Mouse (Mus musculus) lung, adult 18-20 months (tissue): ENCODE results near the gene Gm11639.
"Not testable (repeated sequence)": the region's sequence is repeated elsewhere in the genome, so short reads cannot be mapped to it uniquely, and the experiment has no call there.

Experiments used
- DNase-seq, 2 experiments: peaks; one replicate each; pipeline ENCODE4 v3.0.0; 2022; ENCODE audit warnings: mixed read lengths in 2 of 2

The Gm11639 gene

DNA sequence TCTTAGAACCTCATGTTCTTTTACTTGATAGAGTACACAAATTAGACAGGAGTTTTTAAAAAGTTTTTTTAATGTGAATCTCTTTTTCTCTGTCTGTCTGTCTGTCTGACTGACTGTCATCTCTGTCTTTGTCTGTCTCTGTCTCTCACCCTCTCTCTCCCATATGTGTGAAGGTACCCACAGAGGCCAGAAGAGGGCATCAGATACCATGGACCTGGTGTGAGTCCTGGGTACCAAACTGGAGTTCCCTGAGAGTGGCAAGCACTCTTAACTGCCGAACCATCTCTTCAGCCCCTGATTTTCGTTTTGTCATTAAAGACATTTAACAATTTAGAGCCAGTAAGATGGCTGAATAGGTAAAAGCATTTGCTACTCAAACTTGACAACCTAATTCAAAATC lies 21.6 kb downstream of the Gm11639 start:
- DNase-seq: no peak

DNA sequence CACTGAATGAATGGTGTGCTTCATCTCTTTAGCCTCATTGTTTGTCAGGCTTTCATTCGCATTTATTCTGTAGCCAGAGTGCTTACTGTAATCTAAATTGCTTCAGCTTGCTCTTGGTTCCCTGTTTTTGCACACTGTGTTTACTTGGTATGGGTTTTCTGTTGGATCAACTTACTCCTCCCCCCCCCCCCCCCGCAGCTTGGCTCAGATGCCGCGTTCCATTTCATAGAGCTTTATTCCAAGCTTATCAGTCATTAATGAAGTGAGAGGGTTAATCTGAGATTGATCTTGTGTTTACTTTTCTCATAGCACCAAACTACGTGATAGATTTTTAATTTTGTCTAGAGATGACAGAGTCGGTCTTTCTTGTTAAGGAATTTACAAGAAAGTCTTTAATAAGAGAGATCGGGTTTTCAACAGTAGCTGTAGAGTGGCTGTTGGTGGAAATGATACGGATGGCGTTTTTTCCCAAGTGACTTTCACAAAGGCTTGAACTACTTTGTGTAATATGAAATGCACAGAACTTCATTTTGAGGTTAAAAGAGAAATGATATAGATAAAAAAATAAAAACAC lies 59.6 kb downstream of the Gm11639 start:
- DNase-seq: no peak

DNA sequence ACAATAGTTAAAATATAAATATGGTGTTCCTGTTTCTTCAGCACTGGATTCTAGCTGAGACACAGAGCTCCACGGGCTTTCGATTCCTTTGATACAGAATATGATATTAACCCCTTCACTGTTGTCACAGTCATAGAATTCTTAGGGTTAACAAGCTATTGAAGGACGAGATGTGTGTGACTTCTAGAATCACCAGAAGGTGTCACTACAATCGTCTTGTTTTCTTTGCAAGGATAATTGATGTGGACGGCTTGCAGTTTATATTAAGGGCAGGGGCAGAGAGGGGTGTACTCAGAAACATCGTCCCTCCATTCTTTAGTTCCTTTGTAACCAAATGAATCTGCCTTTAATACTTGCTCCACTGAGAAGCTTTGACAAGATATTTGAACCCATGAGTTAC lies 80.3 kb downstream of the Gm11639 start:
- no peak for DNase-seq

DNA sequence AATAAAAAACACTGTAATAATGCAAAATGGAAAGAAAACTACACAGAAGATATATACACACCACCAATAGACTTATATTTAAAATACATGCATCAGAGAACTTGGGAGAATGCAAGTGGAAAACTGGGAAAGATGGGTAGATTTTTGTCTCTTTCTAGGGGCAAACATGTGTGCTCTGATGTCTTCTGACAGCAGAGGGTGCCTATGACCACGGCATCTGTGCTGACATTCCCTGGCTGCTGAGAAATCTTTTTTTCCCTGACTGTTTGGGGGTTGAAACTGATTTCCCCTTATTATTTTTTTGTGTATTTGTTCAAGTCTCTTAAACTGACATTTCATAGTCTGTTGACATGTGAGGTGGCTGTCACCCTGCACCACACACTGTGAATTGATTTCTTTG lies 81.6 kb downstream of the Gm11639 start:
- no peak for DNase-seq

DNA sequence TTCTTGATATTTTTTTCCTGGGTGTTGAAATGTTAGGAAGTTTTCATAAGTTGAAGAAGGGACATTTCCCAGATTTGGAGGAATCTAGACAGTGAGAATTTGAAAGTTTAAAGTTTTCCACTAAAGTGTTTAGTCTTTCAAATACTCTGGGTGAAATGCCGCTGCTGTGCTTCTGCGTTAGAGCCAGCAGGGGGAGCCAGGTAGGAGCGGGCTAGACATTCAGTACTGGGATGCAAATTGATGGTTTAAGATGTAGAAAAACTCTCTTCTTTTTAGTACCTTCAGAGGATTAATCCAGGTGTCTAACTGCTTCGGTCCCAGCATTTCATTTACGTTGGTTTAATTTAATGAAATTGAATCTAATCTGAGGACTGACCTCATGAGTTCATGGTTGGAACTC lies 82.6 kb downstream of the Gm11639 start:
- peak; percentile 17 to 18 for DNase-seq

DNA sequence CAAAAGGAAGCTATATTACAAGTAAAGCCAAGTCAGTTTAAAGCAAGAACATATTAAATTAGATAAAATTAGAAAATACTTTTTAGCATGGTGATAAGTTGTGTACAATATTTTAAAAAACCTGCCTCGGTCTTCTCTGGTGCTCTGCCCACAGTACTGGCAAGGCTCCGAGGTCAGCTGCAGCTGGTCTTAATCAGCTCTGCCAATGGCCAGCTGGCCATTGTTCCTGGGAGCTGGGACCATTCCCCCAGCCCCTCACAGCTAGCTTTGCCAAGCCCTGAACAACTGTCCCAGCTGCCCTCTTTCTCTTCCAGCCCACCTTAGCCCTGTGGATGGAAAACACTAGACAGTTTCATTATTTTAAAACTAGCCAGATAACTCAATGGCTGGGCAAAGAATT lies 93.3 kb downstream of the Gm11639 start:
- no peak for DNase-seq

DNA sequence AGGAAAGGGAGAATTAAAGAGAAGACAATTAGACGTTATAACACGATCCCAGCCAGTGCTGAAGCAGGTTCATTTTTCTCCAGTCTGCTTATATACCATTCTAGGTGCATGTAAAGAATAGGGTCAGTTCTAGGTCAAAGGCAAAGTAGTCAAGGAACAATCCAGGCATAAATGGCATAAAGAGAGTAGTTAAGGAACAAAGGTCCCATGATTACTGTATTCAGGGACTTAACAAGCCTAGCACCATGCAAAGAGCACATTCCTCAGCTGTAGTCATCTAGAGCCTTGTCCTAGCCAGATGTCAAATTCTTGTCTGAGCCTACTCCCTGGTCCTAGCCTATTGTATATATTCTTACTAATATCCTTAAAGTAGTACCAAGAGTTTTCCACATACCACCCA lies 259.2 kb downstream of the Gm11639 start:
- DNase-seq: no peak

DNA sequence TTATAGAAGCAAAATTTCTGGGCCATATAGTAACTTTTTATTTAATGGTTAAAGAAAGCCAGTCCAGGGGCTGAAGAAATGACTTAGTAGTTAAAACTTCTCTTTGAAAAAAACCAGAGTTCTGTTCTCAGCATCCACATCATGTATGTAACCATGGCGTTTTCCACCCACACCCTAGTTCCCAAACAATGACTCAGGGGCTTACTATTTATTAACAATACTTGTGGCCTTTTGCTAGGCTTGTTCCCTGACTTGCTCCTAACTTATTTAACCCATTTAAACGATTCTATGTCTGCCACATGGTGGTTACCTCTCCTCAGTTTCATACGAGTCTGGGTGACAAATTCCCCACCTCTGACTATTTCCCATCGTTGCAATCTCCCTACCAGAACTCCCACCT lies 266.8 kb downstream of the Gm11639 start:
- no peak for DNase-seq

DNA sequence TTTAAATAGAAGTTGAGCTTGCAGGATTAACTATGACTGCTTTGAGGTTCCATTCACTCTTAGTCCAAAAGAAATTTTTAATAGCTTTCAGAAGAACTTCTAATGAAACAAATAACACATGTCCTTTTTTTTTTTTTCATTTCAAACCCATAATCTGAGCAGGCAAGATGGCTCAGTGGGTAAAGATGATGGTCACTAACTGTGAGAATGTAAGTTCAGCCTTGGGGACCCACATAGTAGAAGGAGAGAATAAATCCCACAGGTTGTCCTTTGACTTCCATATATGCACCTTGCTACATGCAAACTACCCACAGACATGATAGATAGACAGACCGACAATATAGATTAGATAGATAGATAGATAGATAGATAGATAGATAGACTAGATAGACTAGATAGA lies 282.4 kb downstream of the Gm11639 start:
- DNase-seq: no peak

DNA sequence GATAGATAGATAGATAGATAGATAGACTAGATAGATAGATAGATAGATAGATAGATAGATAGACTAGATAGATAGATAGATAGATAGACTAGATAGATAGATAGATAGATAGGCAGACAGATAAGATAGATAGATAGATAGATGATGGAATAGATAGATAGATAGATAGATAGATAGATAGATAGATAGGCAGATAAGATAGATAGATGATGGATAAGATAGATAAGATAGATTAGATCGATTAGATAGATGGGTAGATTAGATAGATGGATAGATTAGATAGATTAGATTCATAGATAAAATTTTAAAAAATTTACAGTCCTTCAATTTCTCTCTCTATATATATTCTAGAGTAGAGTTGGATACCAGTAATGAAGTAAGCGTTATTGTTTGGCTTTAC lies 282.9 kb downstream of the Gm11639 start:
- no peak for DNase-seq

DNA sequence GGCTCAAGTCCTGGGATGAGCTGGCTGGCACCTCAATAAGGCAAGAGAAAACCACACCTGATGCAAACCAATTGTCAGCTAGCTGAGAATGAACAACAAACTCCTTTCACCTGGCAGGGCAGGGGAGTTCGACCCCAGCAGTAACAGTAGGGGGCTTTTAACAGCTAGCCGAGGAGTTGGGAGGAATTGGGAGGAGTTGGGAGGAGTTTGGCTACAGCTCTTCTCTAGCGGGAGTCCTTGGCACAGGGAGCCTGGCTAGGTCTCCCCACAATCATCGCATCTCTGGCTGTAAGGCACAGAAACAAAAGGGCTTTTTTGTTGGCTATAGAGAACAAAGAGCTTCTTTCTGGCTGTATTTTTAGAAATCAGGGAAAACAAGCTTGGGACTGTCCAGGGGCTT lies 285.8 kb downstream of the Gm11639 start:
- DNase-seq: no peak

DNA sequence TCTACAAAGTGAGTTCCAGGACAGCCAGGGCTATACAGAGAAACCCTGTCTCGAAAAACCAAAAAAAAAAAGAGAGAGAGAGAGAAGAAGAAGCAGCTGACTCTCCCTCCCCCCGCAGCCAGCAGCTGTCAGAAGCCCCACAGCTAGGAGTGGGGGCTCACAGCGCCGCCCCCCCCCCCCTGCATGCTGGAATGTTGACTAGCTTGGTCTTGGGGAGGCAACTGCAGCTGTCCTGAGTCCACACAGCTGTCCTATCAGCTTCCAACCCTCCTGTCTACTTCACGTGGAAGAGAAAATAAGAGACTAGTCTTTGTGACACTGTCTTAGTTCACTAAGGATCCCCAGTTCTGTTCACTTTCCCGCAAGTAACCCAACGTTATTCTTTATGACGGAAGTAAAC lies 287.0 kb downstream of the Gm11639 start:
- DNase-seq: no peak

DNA sequence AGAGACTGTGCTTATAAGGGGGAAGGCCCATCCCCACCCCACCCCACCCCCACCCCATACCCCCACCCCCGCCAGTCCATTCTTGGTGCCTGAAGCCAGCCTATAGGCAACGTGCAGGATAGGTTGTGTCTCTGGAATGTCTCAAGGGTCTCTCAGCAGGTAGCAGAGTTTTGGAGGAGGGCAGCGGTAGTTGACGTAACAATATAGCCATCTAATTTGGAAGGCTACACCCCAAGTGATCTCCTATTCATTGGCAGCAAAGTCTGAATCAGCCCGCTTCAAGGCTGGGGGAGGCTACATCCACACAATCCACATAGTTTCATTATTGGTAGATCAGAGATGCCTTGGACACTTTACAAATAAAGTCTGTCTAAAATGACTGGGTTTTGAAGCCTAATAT lies 292.5 kb downstream of the Gm11639 start:
- no peak for DNase-seq

DNA sequence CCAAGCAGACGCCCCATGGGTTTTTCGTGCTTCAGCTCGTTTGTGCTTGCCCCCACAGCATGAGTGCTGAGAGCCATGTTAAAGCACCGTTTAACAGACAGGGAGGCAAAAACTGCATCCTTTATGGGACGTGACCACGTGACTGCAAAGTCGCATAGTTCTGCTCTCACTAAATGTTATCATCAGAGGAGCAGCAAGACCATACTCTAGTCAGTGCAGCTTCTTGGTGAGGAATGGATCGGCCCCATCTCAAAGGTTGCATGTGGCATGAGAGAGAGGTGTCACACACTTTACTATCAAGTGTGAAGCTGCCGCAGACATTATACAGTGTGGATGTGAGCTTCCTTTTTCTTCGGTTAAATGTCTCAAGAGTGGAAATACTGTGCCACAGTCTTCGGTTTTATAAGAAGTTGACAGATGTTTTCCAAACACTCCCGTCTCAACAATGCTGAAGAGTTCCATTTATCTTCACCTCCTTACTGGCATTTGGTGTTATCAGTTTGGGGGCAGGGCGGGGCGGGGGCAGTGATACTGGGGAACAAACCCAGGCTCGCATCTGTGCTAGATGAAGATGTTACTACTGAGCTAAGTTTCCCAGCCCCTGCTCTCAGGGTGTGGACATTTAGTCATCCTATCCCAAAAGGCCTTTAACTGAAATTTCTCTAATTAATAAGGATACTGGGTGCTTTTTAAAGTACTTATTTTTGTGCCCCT lies 296.0 kb downstream of the Gm11639 start:
- no peak for DNase-seq

DNA sequence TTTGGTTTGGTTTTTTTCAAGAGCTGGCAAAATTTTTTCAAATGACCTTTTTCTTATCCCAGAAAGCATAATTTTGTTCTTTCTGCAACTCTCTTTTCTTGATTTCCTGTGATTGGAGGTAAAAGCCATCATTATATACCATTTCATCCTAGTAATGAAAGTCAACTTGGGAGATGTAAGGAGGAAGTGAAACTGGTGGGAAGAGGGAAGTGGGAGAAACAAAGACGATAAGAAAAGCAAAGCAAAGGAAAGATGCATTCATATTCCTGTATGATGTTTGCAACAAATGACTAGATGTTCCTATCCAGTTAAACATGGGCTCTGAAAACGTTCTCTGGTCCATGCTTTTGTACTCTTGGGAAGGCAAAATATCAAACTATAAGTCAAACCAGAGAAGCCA lies 323.7 kb downstream of the Gm11639 start:
- no peak for DNase-seq

DNA sequence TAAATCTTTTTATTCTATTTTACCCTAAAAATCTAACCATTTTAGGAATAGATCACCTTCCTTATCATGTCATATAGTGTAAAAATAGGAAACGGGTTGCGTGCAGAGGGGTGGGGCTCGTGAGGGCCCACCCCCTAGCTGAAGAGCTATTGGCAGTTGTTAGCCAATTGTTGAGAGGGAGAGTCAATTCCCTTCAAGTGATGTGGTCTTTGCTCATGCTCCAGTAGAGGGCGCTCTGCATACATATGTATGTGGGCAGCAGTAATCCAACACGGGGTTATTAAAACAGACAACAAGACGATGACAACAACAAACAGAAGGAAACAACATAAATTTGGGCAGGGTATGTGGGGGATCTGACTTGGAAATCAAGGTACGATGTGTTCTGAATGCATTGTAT lies 335.6 kb downstream of the Gm11639 start:
- DNase-seq: no peak

DNA sequence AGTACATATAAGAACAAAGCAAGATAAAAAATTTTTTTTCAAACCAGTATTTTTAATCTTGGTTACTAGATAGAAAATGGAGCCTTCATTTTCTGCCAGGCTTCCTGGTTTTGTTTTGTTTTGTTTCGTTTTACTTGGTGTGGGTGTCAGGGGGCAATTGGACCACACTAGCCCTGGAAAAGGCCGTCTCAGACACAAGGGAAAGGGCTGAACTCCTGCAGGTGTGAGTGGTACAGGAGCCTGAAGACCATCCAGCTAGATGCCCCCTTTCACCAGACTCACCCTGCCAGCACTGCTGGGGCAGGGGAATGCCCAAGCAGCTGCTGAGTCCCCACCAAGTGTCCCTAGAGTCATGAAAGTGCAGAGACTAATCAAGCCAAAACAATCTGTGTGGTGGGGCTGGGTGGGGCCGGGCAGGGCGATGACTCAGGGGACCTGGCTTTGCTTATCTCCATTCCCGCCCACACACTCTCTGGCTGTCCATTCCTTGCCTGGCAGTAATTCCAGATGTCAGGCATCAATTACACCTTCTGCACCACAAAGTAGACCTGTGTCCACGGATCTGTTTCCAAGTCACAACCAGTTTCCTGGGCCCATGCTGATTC lies 343.3 kb downstream of the Gm11639 start:
- DNase-seq: no peak

DNA sequence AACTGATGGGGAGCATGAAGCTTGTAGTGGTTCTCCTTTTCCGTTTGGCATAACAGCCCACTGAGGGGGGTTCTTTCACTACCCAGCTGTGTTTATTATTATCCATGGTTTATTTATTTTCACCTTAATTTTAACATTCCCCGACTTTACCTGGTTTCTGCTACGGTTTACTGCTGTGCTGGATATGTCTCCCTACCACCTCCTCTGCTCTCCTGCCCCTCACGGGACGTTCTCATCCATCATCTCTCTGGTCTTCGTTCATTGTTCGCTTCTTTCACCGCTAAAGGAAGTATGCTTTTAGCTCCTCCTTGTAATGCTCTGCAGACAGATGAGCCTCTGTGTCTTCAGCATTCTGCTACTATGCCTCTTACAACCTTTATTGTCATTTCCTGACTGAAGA lies 344.0 kb downstream of the Gm11639 start:
- DNase-seq: no peak

DNA sequence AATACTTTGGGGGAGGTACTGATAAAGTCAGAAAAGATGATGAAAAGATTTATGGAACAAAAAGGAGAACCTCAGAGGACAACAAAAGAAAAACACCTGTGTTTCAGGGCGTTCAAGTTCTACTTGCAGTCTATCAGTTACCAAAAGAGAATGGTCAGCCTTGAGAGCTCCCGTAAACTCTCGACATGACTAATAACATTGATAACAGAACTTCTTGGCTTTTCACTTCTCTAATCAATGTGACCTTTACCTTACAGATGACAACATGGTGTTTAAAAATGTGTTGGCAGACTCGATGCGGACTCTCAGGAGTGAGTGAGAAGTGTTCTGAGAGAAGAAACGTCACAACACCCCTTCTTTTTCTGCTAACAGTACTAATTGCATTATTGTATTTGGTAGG lies 344.7 kb downstream of the Gm11639 start:
- no peak for DNase-seq

DNA sequence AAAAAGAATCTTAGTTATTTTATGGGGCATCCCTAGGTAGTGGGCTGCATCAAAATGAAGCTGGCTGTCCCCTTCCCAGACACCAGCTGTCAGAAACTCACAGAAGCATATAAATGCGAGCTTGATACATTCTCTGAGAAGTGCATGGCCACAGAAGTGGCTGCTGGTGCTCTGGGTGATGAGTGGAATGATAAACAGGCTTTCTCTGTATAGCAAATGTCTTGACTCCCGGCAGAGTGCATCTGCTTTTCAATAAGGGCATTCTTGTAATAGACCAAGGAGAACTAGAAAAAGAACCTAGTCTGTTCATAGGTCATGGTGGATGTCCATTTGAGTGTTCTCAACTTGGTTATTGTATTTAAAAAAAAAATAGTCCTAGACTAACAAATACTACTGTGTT lies 345.6 kb downstream of the Gm11639 start:
- no peak for DNase-seq

DNA sequence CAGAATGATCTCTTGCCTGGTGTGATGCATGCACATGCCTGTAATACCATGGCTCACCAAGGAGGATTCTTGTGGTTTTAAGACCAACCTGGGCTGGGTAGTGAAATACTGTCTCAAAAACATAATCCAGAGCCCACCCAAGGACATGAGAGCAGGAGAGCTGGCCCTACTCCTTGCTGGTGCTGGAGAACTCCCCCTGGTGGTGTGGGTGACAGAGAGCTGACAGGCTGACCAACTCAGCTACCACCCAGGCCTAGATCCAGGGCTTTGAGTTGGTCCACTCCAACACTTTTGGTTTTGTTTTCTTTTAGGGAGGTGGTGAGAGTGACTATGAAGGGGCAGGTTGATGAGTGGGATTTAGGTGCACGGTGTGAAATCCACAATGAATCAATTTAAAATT lies 349.6 kb downstream of the Gm11639 start:
- DNase-seq: no peak

DNA sequence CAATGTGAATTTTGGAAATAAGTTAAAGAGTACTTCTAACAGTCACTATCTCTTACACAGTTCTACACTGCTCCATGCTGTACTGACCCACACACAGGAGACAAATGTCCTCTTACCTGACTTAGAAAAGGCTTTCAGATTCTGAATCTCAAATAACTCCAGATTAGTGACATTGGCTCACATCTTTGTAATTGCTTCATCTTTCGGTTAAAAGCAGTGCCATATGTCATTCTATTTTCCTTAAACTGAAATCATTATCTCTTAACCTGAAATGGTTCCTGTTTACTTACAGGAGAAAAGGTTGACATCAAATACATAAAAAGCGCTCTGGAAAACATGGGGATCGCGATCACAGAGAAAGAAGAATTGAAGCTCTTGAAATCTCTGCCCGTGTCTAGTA lies 377.8 kb downstream of the Gm11639 start, which contains the start of gene Efcab3:
Gene Efcab3, plus strand, starts transcription at position 301 of the 400 bp plus-strand sequence.
- no peak for DNase-seq

DNA sequence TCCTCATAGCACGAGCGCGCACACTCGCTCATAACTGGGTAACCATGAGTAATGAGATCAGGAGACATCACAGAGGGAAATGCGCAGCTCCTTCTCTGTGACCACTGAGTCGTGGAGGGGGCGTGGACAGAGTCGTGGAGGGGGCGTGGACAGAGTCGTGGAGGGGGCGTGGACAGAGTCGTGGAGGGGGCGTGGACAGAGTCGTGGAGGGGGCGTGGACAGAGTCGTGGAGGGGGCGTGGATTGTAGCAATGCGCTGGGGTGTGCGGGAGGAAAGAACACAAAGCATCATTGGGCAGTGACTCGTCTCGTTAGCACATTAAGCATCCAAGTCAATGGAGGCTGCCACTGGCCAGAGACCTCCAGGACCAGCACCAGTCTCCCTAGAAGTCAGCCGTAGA lies 426.9 kb downstream of the Gm11639 start:
- DNase-seq: not testable (repeated sequence)

DNA sequence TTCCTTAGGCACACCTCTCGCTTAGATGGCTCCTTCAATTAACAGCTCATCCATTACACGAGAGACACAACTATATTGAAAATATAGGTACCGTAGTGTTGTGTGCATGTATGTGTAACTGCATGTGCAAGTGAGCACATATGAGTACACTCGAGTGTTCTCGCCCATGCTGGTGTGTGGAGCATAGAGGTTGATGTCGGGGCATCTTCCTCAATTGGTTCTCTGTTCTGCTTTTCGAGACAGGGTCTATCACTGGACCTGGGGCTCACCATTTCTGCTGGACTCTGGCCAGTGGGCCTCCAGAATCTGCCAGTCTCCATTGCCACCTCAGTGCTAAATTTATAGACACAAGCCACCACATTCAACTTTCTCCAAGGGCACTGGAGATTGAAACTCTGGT lies 432.3 kb downstream of the Gm11639 start:
- DNase-seq: no peak
